Mouse (Mus musculus): ENCODE results near the gene Fbxo41. TPM values are rescaled to one million over a fixed set of nuclear protein-coding genes. Genes with fewer than 3 reads are reported as not detected.
"Not testable (repeated sequence)": the region's sequence is repeated elsewhere in the genome, so short reads cannot be mapped to it uniquely, and the experiment has no call there.

The Fbxo41 gene
- polyA plus RNA-seq, 1 experiment, result 0.43 TPM

- Histone ChIP-seq H3K27ac (ENCODE audit: insufficient read depth, low read length) (peak within 1 kb of the TSS; percentile 58), H3K9ac (ENCODE audit: low read depth, poor library complexity, severe bottlenecking) (peak within 1 kb of the TSS; percentile 83), H3K36me3 (ENCODE audit: control insufficient read depth, insufficient read depth, low read length, poor library complexity, severe bottlenecking) (peaks cover 9% of the 10 kb centered on the region), H3K4me1 (ENCODE audit: control insufficient read depth, insufficient read depth, low read length) (peaks cover 2% of the 10 kb centered on the region), H3K27me3 (ENCODE audit: control insufficient read depth, insufficient read depth, low read length, poor library complexity, severe bottlenecking) (no peaks in the 10 kb centered on the region), H3K4me3 (ENCODE audit: low read depth, low read length) (peak within 1 kb of the TSS; percentile 97), H3K9me3 (replicated peaks; ENCODE audit: control insufficient read depth, insufficient read depth, low read length, poor library complexity, severe bottlenecking) (no peaks in the 10 kb centered on the region)
- TF ChIP-seq POLR2A (IDR thresholded peaks at IDR 0.05; ENCODE audit: insufficient read depth, low read length), result peak; percentile 28
- TF ChIP-seq EP300 (IDR thresholded peaks at IDR 0.05; ENCODE audit: insufficient read depth, low read depth, low read length), result no peak
- peak; percentile 3 for TF ChIP-seq CTCF (IDR thresholded peaks at IDR 0.05; ENCODE audit: low read depth, low read length)
Measured at GRCm38 (mm10) chr6:85450697-85451663, 51.8 kb downstream of the Fbxo41 start, which contains the start of gene Cct7. Gene Cct7 (plus strand): TSS chr6:85451514.

- not testable (repeated sequence) for H3K4me3 ChIP-seq (ENCODE audit: low read depth, low read length); H3K9me3 ChIP-seq (replicated peaks; ENCODE audit: control insufficient read depth, insufficient read depth, low read length, poor library complexity, severe bottlenecking); H3K27ac ChIP-seq (ENCODE audit: insufficient read depth, low read length); H3K27me3 ChIP-seq (ENCODE audit: control insufficient read depth, insufficient read depth, low read length, poor library complexity, severe bottlenecking); H3K36me3 ChIP-seq (ENCODE audit: control insufficient read depth, insufficient read depth, low read length, poor library complexity, severe bottlenecking); H3K4me1 ChIP-seq (ENCODE audit: control insufficient read depth, insufficient read depth, low read length)
- H3K9ac ChIP-seq (ENCODE audit: low read depth, poor library complexity, severe bottlenecking), result peak overlapping the region; percentile 67
Measured at GRCm38 (mm10) chr6:85450140-85450539, 52.7 kb downstream of the Fbxo41 start.

DNA sequence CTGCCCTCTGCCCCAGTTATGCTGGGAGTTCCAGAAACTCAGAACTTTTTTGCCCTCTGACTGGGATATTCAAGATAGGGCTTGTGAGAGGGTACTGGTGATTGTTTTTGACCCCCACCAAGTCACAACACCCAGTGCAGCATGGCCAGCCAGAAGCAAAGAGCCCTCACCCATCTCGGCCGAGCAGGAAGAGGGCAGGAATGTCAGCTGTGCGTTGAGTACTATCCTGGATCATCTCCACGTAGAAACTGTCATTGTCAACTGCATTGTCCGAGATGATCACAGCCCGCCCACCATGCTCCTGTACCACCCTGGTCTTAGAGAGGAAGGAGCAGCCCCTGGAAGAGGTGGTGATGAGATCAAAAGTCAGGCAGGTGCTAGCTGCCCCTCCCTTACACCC is 55.4 kb downstream of the Fbxo41 start:
- Histone ChIP-seq H3K9ac (ENCODE audit: low read depth, poor library complexity, severe bottlenecking) (no peak overlapping the region), H3K9me3 (replicated peaks; ENCODE audit: control insufficient read depth, insufficient read depth, low read length, poor library complexity, severe bottlenecking) (no peaks in the 10 kb centered on the region), H3K36me3 (ENCODE audit: control insufficient read depth, insufficient read depth, low read length, poor library complexity, severe bottlenecking) (0 out of 2 replicates have a peak, but pooled peaks cover 8% of the 10 kb centered on the region), H3K4me3 (ENCODE audit: low read depth, low read length) (no peak overlapping the region), H3K27me3 (ENCODE audit: control insufficient read depth, insufficient read depth, low read length, poor library complexity, severe bottlenecking) (no peaks in the 10 kb centered on the region), H3K27ac (ENCODE audit: insufficient read depth, low read length) (no peak overlapping the region), H3K4me1 (ENCODE audit: control insufficient read depth, insufficient read depth, low read length) (no peaks in the 10 kb centered on the region)
- TF ChIP-seq EP300 (IDR thresholded peaks at IDR 0.05; ENCODE audit: insufficient read depth, low read depth, low read length) (no peak), POLR2A (IDR thresholded peaks at IDR 0.05; ENCODE audit: insufficient read depth, low read length) (no peak), CTCF (IDR thresholded peaks at IDR 0.05; ENCODE audit: low read depth, low read length) (no peak)

GRCm38 (mm10) chr6:85445286-85445685 is 57.5 kb downstream of the Fbxo41 start:
- Histone ChIP-seq H3K36me3 (ENCODE audit: control insufficient read depth, insufficient read depth, low read length, poor library complexity, severe bottlenecking) (peaks cover 15% of the 10 kb centered on the region), H3K4me1 (ENCODE audit: control insufficient read depth, insufficient read depth, low read length) (no peaks in the 10 kb centered on the region), H3K9me3 (replicated peaks; ENCODE audit: control insufficient read depth, insufficient read depth, low read length, poor library complexity, severe bottlenecking) (no peaks in the 10 kb centered on the region), H3K4me3 (ENCODE audit: low read depth, low read length) (no peak overlapping the region), H3K27ac (ENCODE audit: insufficient read depth, low read length) (no peak overlapping the region), H3K9ac (ENCODE audit: low read depth, poor library complexity, severe bottlenecking) (no peak overlapping the region), H3K27me3 (ENCODE audit: control insufficient read depth, insufficient read depth, low read length, poor library complexity, severe bottlenecking) (no peaks in the 10 kb centered on the region)
- TF ChIP-seq CTCF (IDR thresholded peaks at IDR 0.05; ENCODE audit: low read depth, low read length) (no peak), EP300 (IDR thresholded peaks at IDR 0.05; ENCODE audit: insufficient read depth, low read depth, low read length) (no peak), POLR2A (IDR thresholded peaks at IDR 0.05; ENCODE audit: insufficient read depth, low read length) (no peak)

GRCm38 (mm10) chr6:85444266-85444965 is 58.4 kb downstream of the Fbxo41 start:
- Histone ChIP-seq H3K4me1 (ENCODE audit: control insufficient read depth, insufficient read depth, low read length) (no peaks in the 10 kb centered on the region), H3K27ac (ENCODE audit: insufficient read depth, low read length) (no peak overlapping the region), H3K36me3 (ENCODE audit: control insufficient read depth, insufficient read depth, low read length, poor library complexity, severe bottlenecking) (peaks cover 21% of the 10 kb centered on the region), H3K9ac (ENCODE audit: low read depth, poor library complexity, severe bottlenecking) (no peak overlapping the region), H3K4me3 (ENCODE audit: low read depth, low read length) (no peak overlapping the region), H3K9me3 (replicated peaks; ENCODE audit: control insufficient read depth, insufficient read depth, low read length, poor library complexity, severe bottlenecking) (no peaks in the 10 kb centered on the region), H3K27me3 (ENCODE audit: control insufficient read depth, insufficient read depth, low read length, poor library complexity, severe bottlenecking) (no peaks in the 10 kb centered on the region)
- TF ChIP-seq POLR2A (IDR thresholded peaks at IDR 0.05; ENCODE audit: insufficient read depth, low read length), result no peak
- TF ChIP-seq EP300 (IDR thresholded peaks at IDR 0.05; ENCODE audit: insufficient read depth, low read depth, low read length), result no peak
- TF ChIP-seq CTCF (IDR thresholded peaks at IDR 0.05; ENCODE audit: low read depth, low read length), result no peak

All from ES-Bruce4 (cell line).